ENCODE assay signal across 17 mouse cellular contexts in the genomic region with DNA sequence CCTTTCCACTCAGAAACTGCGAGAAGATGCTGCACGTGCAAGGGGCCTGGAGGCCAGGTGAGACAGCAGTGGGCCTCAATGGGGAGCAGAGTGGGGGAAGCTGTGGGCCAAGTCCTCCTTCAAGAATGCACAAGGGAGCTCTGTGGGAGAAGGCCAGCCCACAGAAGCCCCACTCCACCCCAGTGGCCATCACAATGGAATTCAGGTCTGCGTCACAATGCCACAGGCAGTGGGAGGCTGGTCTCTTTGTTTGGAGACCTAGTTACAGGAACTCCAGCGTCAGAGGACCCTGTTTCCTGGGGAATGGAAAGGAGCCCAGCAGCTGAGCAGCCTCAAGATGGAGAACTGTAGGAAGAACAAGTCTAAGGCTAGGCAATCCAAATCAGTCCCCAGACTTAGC. TPM values are rescaled to one million over a fixed set of nuclear protein-coding genes. Genes with fewer than 3 reads are reported as not detected.
"Had no signal": no experiment of that assay in that cellular context is flagged by ENCODE, and none has a peak within 500 bp of the region (broad histone marks: within the 10 kb centered on the region; RNA-seq: fewer than 3 reads in every experiment).

No protein-coding gene starts in this region.

- ATAC-seq: liver, postnatal 0 days; midbrain, embryonic 16.5 days had no signal

- H3K27ac ChIP-seq: layer of hippocampus, adult 2 months; limb, embryonic 12.5 days; liver, embryonic 13.5 days; lung, embryonic 15.5 days; midbrain, embryonic 12.5 days; neural tube, embryonic 13.5 days had no signal

- H3K9me3 ChIP-seq: limb, embryonic 12.5 days; liver, embryonic 13.5 days; lung, embryonic 15.5 days; midbrain, embryonic 12.5 days; neural tube, embryonic 13.5 days had no signal

- H3K4me2 ChIP-seq: limb, embryonic 12.5 days; liver, embryonic 13.5 days; lung, embryonic 15.5 days; midbrain, embryonic 12.5 days; neural tube, embryonic 13.5 days had no signal

- DNase-seq: kidney, postnatal 10 days; kidney, postnatal 4 days; liver; liver, embryonic 13.5 days; liver, postnatal 0 days; lung, postnatal 14 days; thymus, postnatal 4 days had no signal

- H3K27me3 ChIP-seq: lung, embryonic 15.5 days had no signal

- H3K9ac ChIP-seq: limb, embryonic 12.5 days; liver, embryonic 13.5 days; liver, postnatal 0 days; lung, embryonic 15.5 days; midbrain, embryonic 12.5 days; neural tube, embryonic 13.5 days had no signal

- H3K4me1 ChIP-seq: limb, embryonic 12.5 days; liver, embryonic 13.5 days; lung, embryonic 15.5 days; neural tube, embryonic 13.5 days had no signal

- H3K4me3 ChIP-seq: layer of hippocampus, adult 2 months; limb, embryonic 12.5 days; liver, embryonic 13.5 days; lung, embryonic 15.5 days; midbrain, embryonic 12.5 days; neural tube, embryonic 13.5 days had no signal

RNA-seq across cellular contexts. Expression of gene Avp, which starts 6.8 kb away (rescaled TPM):
- total RNA-seq: layer of hippocampus, postnatal 10 days; megakaryocyte-erythroid progenitor cell, adult 5-6 weeks had no signal
- polyA plus RNA-seq: kidney, embryonic 14.5 days; limb, embryonic 12.5 days; liver, embryonic 13.5 days; liver, postnatal 0 days; lung, embryonic 15.5 days; midbrain, embryonic 12.5 days; stomach, embryonic 14.5 days had no signal

RNA-seq across cellular contexts. Expression of gene Oxt, which starts 13.2 kb away (rescaled TPM):
- total RNA-seq: layer of hippocampus, adult 2 months; layer of hippocampus, postnatal 10 days; megakaryocyte-erythroid progenitor cell, adult 5-6 weeks had no signal
- polyA plus RNA-seq: kidney, embryonic 14.5 days; limb, embryonic 12.5 days; liver, embryonic 13.5 days; liver, postnatal 0 days; lung, embryonic 15.5 days; midbrain, embryonic 12.5 days; neural tube, embryonic 13.5 days; stomach, embryonic 14.5 days had no signal
